Mouse (Mus musculus) liver, adult 2 months (tissue): ENCODE measurements around the gene Mus81.

Experiments used
- CTCF ChIP-seq: fragments of 200-500 bp; IDR thresholded peaks from 2 replicates; pipeline ENCODE4 v1.5.1; 2011; ENCODE audit warnings: low read depth, low read length, control low read depth
- POLR2A ChIP-seq: fragments of 200-500 bp; IDR thresholded peaks from 2 replicates; pipeline ENCODE4 v1.6.1; 2011; ENCODE audit warnings: low read length, control low read depth; ENCODE audit not compliant: insufficient read depth; ENCODE audit errors: extremely low read depth

- no peak for TF ChIP-seq CTCF
- no peak for TF ChIP-seq POLR2A
These were observed 14.5 kb downstream of the Mus81 start, which contains the start of gene Efemp2 for GRCm38 (mm10) chr19:5473720-5474119.
